Mouse (Mus musculus) Patski (cell line): ENCODE measurements around the gene Clec4a1. TPM values are rescaled to one million over a fixed set of nuclear protein-coding genes. Genes with fewer than 3 reads are reported as not detected.

Experiments
- ATAC-seq: fragments of 100-300 bp; one replicate; pipeline ENCODE4 v1.8.0; 2021
- CTCF ChIA-PET: fragments of 350-600 bp; sonication (Branson Sonifier 250); formaldehyde crosslinking; loops from one replicate; lab custom pipeline; 2022; ENCODE audit warnings: inconsistent platforms; lab: Charles Lee
- POLR2A ChIA-PET: fragments of 350-600 bp; sonication (Branson Sonifier 250); formaldehyde crosslinking; loops from one replicate; lab custom pipeline; 2022; ENCODE audit warnings: antibody characterized with exemption, inconsistent platforms; lab: Charles Lee
- DNase-seq: peaks from one replicate; pipeline ENCODE4 v3.0.0-alpha.2; 2011; ENCODE audit warnings: low read depth, low spot score
- H3K27me3 ChIP-seq: fragments of 371-371 bp; one replicate; pipeline ENCODE4 v1.5.1; 2021
- CTCF ChIP-seq: fragments of 100-300 bp; IDR thresholded peaks from one replicate; pipeline ENCODE4 v1.5.1; 2021
- in situ Hi-C: fragments of 300-500 bp; cut with MboI; formaldehyde crosslinking; loops from 3 replicates; pipeline ENCODE4 v1.11.1; 2018; ENCODE audit warnings: low pct_unique_long_range_greater_than_20kb, mixed read lengths
- polyA plus RNA-seq: library from polyadenylated mRNA; unstranded; gene quantifications from one replicate; pipeline ENCODE4 v1.2.3, GENCODE M21; 2021

The Clec4a1 gene
- polyA plus RNA-seq, 1 experiment from 2014 or later, result 0.04 TPM

DNA sequence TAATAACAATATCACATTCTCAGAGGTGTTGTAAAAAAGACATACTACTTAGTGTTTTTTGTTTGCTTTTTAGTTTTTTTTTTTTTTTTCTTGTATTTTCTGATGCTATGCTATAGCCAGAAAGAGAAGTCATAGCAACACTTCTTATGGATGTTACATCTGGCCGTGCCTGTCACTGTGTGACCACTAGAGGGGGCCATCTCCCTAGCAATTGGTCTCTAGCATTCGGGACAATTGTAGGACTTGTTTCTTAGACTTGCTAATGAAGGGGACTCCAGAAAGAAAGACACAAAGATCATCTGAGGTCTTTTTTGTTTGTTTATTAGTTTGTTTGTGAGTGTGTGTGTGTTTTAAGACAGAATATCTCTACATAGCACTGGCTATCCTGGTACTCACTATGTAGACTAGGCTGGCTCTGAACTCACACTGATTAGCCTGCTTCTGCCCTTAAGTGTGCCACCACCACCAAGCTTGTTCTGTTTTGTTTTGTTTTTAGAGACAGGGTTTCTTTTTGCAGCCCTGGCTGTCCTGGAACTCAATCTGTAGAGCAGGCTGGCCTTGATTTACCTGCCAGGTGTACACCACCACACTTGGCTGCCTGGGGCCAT lies 29.1 kb upstream of the Clec4a1 start:
- CTCF ChIA-PET, result interaction anchor here (0.7 to 3.4 kb wide), 6 partner anchors 9 to 84 kb away, joined by 3 to 15 read pairs (median 4); no protein-coding TSS in a partner anchor
- TF ChIP-seq CTCF, result peak; percentile 77
- in situ Hi-C loops, result loop anchor here (10.0 to 25.0 kb wide), 3 partner anchors 292 to 1495 kb away; no protein-coding TSS in a partner anchor
- H3K27me3 ChIP-seq, result no peaks in the 10 kb centered on the region
- DNase-seq (no peak), ATAC-seq (no peak)
- POLR2A ChIA-PET, result interaction anchor here (0.6 kb wide), 1 partner anchor 53 kb away, joined by 3 read pairs; no protein-coding TSS in a partner anchor

DNA sequence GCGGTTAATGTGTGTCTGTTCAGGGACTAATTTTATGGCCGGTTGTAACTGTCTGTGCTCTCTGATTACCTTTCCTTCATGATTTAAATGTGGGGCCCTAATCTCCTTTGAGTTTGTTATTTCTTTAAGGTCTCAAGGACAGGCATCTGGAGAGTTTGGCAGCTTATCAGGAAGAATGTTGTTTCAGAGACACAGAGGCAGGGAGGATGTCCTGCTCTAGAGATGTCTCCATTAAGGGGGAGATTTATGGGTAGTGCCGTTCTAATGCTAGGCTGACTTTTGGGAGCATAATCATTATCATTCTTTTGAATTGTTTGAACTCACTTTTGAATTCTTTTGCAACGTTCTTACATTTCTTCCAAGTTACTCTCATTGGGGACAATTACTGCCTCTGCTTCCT lies 1.7 kb upstream of the Clec4a1 start:
- ATAC-seq, result no peak
- TF ChIP-seq CTCF, result no peak

DNA sequence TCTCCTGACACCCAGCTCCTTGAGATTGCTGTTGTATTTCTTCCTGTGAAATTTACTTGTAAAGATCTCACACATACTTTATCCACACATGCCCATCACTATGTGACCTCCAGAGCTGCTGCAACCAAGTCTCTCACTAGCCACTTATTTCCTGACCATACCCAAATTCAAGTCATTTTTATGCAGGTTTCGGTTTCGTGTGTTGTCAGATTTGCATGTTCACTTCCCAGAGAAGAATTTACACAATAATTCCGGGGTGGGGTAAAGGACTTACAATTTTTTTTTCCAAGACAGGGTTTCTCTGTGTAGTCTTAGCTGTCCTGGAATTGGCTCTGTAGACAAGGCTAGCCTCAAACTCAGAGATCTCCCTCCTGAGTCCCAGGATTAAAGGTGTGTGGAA lies 13.2 kb downstream of the Clec4a1 start:
- POLR2A ChIA-PET, result no interaction called here
- peaks cover 22% of the 10 kb centered on the region for H3K27me3 ChIP-seq
- in situ Hi-C loops, result no loop called here
- ATAC-seq (no peak), DNase-seq (no peak)
- no peak for TF ChIP-seq CTCF
- CTCF ChIA-PET, result no interaction called here

More for the DNA sequence above, 1.7 kb upstream of the Clec4a1 start:
- ChIA-PET POLR2A (no interaction called here), CTCF (no interaction called here)
- in situ Hi-C loops, result no loop called here
- H3K27me3 ChIP-seq, result no peaks in the 10 kb centered on the region
- DNase-seq, result no peak

DNA sequence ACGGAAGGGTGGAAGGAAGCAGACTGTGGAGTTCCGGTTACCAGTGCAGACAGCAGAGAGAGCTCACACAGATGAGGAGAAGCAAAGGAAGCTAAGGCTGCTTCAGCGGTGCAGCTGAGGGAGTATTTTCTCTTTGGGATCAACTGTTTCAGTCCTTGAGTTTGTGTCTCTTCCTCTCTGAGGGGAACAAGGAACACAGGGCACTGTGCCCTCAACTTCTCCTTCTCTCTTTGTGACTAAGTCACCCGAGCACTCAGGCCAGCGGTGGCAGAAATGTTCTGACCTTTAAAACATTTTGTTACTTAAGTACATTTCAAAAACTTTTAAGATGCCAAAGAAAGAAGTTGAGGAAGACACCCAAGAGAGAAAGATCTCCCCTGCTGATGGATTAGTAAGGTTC lies 18.0 kb downstream of the Clec4a1 start:
- TF ChIP-seq CTCF, result no peak
- ATAC-seq (no peak), DNase-seq (no peak)
- peaks cover 9% of the 10 kb centered on the region for H3K27me3 ChIP-seq
- POLR2A ChIA-PET, result no interaction called here
- in situ Hi-C loops, result no loop called here
- CTCF ChIA-PET, result interaction anchor here (0.9 kb wide), 1 partner anchor 14 kb away, joined by 4 read pairs; no protein-coding TSS in a partner anchor

DNA sequence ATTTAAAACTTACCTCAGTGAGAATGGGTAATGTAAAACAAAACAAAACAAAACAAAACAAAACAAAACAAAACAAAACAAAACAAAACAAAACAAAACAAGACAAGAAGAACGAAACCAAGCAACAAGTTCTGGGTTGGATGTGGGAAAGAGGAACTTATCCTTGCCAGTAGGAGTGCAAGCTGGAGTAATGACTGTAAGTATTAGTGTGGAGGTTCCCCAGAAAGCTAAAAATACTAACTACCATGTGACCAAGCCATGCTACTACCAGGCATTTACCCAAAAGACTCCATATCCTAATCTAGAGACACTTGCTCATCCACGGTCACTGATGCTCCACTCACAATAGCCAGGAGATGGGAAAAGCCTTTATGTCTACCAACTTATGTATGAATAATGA lies 25.1 kb downstream of the Clec4a1 start:
- CTCF ChIA-PET, result no interaction called here
- DNase-seq (no peak), ATAC-seq (no peak)
- H3K27me3 ChIP-seq, result peaks cover 25% of the 10 kb centered on the region
- TF ChIP-seq CTCF, result no peak
- POLR2A ChIA-PET, result no interaction called here
- in situ Hi-C loops, result no loop called here

DNA sequence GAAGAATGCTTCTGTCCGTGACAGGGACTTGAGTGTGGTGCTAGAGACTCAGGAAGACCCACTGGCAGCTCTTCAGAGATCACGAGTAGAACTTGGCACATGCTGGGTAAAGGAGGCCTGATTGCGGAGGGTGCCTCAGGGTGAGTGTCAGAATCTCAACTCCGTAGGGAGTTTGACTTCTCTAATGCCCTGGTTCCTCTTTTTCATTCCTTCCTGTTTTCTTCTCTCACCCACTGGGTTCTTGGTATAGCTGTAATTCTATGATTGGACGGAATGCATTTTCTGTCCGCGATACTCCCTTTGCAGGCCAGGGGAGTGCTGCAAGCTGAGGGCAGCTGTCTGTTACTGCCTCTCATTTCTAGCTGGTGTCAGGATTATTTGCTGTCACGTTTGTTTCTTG lies 30.8 kb downstream of the Clec4a1 start, which contains the start of gene Clec4a3:
Gene Clec4a3 (plus strand): TSS at position 115 of the 400 bp plus-strand sequence.
- in situ Hi-C loops, result no loop called here
- DNase-seq (no peak), ATAC-seq (no peak)
- TF ChIP-seq CTCF, result no peak
- peaks cover 26% of the 10 kb centered on the region for H3K27me3 ChIP-seq
- ChIA-PET POLR2A (no interaction called here), CTCF (interaction anchor here (1.5 kb wide), 1 partner anchor 12 kb away, joined by 3 read pairs; no protein-coding TSS in a partner anchor)

DNA sequence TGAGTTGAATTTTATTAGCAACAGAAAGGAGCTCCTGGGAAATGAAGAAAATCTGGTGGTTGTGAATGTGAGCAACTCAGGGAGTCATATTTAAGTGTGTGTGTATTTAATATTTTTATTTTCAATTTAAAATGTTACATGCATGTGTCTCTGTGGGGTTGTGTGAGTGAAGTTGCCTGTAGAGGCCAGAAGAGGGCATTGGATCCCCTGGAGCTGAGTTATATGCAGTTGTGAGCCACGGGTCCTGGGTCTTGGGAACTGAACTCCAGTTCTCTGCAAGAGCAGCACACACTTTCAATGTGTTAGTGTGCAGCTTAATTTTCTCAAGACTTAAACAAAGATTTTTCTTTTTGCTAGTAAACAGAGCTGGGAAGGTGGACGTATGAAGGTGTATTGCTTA lies 42.9 kb downstream of the Clec4a1 start:
- H3K27me3 ChIP-seq, result peaks cover 7% of the 10 kb centered on the region
- DNase-seq, result no peak
- ChIA-PET CTCF (interaction anchor here (1.0 to 2.4 kb wide), 3 partner anchors 9 to 13 kb away, joined by 3 to 6 read pairs (median 3); partner anchors contain the start of gene Clec4a3), POLR2A (no interaction called here)
- no peak for ATAC-seq
- in situ Hi-C loops, result no loop called here
- peak; percentile 35 for TF ChIP-seq CTCF

DNA sequence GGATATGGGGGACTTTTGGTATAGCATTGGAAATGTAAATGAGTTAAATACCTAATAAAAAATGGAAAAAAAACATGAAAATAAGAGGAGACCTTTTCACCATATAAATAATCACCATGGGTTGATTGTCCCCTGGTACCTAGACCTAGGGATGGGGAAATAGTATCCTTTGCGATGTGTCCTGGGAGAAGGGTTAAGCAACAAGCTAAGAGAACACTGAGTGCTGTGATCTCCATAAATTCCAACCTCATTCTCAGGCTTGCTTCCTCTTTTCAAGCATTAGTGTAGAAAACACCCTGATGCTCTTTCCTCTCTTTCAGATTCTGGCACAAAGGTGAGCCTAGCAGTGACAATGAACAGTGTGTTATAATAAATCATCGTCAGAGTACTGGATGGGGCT lies 47.4 kb downstream of the Clec4a1 start:
- H3K27me3 ChIP-seq, result peaks cover 7% of the 10 kb centered on the region
- ATAC-seq, result no peak
- DNase-seq, result no peak
- ChIA-PET POLR2A (no interaction called here), CTCF (no interaction called here)
- TF ChIP-seq CTCF, result no peak
- in situ Hi-C loops, result no loop called here

Other genes starting within 250 kb of the Clec4a1 start
- gene Nanog, start 214.4 kb upstream of the Clec4a1 start, polyA plus RNA-seq, result 0.26 TPM
- gene Slc2a3, start 120.2 kb upstream of the Clec4a1 start, polyA plus RNA-seq, result 0.19 TPM
- 19.6 TPM for gene Foxj2, start 101.9 kb upstream of the Clec4a1 start, polyA plus RNA-seq
- not detected for gene C3ar1, start 65.7 kb upstream of the Clec4a1 start, polyA plus RNA-seq
- 36.1 TPM for gene Necap1, start 47.4 kb upstream of the Clec4a1 start, polyA plus RNA-seq
- not detected for gene Clec4a3, start 30.7 kb downstream of the Clec4a1 start, polyA plus RNA-seq
- not detected for gene Clec4a4, start 68.5 kb downstream of the Clec4a1 start, polyA plus RNA-seq
- gene Clec4b1, start 128.1 kb downstream of the Clec4a1 start, polyA plus RNA-seq, result not detected
- not detected for gene Clec4a2, start 184.6 kb downstream of the Clec4a1 start, polyA plus RNA-seq